Mouse (Mus musculus) mouse trophoblast stem cell (cell line): ENCODE results near the gene Crcp.

Source experiments
- in situ Hi-C, 2 experiments: fragments of 300-500 bp; cut with MseI, MboI; formaldehyde crosslinking; loops; 2 replicates in 1 of 2; 3 replicates in 1 of 2; pipeline ENCODE4 v1.15.1; 2025

Crcp gene

DNA sequence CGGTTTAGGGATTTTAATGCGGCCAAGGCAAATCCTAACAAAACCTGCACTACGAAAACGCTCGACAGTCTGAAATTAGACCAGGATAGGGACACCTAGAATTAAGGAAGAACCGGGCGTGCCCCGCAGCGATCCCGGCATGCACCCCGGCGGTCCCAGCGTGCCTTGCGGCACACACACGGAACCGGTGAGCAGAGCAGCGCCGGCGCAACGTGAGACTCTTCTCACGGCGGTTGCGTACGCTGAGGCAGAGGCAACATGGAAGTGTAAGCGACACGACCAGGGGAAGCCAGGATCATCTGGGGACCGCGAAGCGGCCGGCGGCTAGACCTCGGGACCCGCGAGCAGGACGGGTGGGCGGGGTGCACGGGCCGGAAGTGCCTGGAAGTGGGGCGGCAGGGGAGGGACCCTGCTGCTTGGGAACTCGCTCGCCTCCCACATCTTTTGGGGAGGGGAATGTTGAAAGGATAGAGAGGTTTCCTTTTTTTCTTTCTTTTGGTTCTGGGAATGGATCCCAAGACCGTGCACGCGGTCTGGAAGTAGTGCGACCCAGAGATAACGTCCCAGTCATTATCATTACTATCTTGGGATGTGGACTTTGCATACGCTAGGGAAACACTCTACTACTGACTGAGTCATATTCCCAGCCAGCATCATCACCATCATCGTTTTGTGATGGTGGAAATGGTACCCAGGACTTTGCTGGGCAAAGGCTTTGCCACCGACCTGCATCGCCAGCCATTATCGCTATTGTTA, at the start of gene Crcp, which contains the start of gene Asl:
Gene Crcp (plus strand): TSS at position 149 of the 756 bp plus-strand sequence.
Gene Asl (minus strand): TSS at position 106 of the 756 bp plus-strand sequence.
- in situ Hi-C loops = no loop called here

- in situ Hi-C loops = no loop called here
Observed at GRCm38 (mm10) chr5:129980216-129980615, 48.9 kb upstream of the Crcp start.

DNA sequence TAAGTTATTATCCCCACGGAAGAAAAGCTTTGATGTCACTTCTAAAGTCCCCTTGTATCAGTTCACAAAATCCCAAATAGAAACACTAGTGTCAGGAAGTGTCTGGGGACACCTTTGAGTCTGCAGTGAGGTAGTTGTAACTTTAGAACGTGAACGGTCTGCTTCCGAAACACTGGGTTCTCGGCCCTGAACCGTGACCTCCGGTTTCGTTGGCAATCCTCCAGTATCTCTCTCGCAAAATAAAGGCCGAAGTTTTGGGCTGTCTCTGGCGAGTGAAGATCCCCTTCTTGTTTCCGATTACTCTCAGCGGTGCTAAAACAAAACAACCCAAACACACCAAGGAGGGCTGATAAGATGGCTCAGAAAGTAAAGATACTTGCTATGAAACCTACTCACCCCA, 39.7 kb upstream of the Crcp start:
- in situ Hi-C loops = no loop called here

GRCm38 (mm10) chr5:129991898-129992297, 37.2 kb upstream of the Crcp start:
- in situ Hi-C loops = no loop called here

- in situ Hi-C loops = no loop called here
Observed at GRCm38 (mm10) chr5:129993374-129993773, 35.7 kb upstream of the Crcp start.

- in situ Hi-C loops = no loop called here
Observed at GRCm38 (mm10) chr5:129994989-129995388, 34.1 kb upstream of the Crcp start.

GRCm38 (mm10) chr5:129997700-129998099, 31.4 kb upstream of the Crcp start:
- in situ Hi-C loops = no loop called here

DNA sequence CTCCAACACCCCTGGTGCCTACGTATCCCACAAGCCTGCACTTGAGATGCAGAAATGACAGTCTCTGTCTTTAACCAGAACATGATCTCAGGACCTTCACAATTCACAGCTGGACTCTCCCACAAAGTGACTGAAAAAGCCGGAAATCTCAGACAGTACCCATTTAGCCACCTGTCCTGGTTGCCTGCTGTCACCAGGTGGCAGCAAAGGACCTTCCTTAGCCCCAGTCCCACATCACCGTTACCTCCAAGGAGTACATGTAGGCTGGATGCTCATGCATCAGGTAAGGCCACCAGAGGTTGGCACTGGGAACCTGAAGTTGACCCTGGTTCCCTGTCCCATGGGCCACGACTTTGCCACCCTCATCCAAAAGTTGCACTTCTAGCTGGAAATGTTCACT, 30.0 kb upstream of the Crcp start:
- in situ Hi-C loops = no loop called here

DNA sequence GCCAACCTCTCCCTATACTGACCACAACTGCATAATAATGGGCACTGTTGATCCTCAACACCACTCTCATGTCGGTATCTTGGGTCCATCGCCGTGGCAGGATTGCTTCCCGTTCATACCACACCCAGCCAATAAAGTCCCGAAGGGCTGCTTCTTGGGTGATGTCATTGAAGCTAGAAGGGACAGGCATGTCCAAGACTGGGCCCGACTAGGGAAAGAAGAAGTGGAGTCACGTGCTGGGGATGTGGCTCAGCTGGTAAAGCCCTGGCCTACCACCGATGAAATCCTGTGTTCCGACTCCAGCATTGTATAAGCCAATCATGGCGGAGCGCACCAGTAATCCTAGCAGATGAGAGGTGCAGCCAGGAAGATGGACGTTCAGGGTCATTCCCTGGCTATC, 28.4 kb upstream of the Crcp start:
- in situ Hi-C loops = no loop called here

GRCm38 (mm10) chr5:130001356-130001987, 27.6 kb upstream of the Crcp start:
- in situ Hi-C loops = no loop called here

DNA sequence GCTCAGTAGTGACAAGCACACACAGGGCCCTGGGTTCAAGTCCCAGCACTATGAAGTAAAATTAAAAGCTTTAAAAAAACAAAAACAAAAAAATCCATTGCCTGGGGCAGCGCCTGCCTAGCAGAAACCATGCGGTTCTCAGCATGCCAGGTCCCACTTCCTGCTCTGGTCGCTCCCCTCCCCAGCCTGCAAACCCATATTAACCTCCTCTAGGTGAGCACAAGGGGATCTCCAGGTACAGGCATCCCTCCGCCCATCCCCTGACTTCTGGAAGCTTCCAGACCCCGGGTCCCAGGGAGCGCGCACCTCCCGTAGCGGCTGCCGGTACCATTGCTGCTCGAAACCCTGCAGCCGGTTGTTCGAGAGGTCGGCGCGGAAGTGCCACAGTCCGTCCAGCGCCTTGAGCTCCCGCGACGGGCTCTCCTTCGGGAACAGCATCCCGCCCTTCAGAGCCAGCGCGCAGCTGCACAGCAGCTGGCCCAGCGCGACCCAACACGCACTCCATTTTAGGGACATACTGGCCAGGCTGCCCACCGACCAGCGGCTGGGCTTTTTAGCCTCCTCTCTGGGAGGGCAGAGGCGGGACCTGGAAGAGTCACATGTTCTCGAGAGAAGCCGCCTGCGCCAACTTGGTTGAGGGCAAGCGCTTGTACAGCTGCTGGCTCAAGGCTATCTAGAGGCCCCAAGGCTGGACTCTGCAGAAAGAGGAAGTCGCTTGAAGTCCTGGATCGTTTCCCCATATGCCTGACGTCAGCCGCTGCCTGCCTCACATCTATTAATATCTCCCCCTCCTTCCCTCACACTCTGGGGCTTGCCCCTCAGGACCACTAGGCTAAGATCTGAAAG, 26.6 kb upstream of the Crcp start, which contains the start of gene Gusb:
Gene Gusb (minus strand): TSS at position 749 of the 846 bp plus-strand sequence.
- in situ Hi-C loops = no loop called here

- in situ Hi-C loops = no loop called here
Observed at GRCm38 (mm10) chr5:130003229-130003628, 25.9 kb upstream of the Crcp start.

GRCm38 (mm10) chr5:130007344-130007743, 21.7 kb upstream of the Crcp start:
- in situ Hi-C loops = no loop called here

DNA sequence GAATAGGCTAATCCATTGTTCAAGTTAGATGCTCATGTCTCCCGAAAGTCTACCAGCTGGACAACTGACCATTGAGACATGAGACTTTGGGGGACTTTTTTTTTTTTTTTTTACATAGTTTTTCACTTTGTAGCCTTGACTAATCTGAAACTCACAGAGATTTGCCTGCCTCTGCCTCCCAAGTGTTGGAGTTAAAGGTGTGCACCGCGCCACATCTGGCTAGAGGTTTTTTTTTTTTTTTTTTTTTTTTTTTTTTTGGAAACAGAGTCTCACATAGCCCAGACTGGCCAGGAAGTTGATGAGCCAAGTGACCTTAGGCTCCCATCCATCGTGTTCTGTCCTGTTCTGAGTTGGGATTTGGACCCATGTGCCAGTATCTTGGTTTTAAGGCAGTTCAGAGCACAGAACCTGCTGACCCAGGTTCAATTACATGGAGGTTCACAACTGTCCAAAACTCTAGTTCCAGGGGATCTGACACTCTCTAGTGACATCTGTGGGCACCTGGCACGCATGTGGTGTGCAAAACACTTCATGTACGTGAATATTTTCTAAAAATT, 21.0 kb upstream of the Crcp start:
- in situ Hi-C loops = no loop called here

GRCm38 (mm10) chr5:130009784-130010183, 19.3 kb upstream of the Crcp start:
- in situ Hi-C loops = no loop called here

- in situ Hi-C loops = no loop called here
Observed at GRCm38 (mm10) chr5:130010961-130011360, 18.1 kb upstream of the Crcp start.

DNA sequence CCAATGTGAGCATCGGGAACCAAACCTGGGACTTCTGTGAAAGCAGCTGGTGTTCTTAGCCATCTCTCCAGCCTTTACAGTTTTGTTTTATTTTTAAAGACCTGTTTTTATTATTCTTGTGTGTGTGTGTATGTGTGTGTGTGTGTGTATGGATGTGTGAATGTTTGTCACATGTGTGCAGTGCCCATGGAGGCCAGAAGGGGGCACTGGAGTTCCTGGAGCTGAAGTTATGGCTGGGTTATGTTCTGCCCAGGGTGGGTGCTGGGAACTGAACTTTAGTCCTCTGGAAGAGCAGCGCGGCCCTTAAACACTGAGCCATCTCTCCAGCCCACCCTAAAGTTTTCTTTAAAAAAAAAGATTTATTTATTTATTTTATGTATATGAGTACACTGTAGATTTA, 14.0 kb upstream of the Crcp start:
- in situ Hi-C loops = no loop called here

- in situ Hi-C loops = no loop called here
Observed at GRCm38 (mm10) chr5:130019461-130019860, 9.6 kb upstream of the Crcp start.

GRCm38 (mm10) chr5:130021361-130021966, 7.6 kb upstream of the Crcp start:
- in situ Hi-C loops = no loop called here

GRCm38 (mm10) chr5:130022366-130022765, 6.7 kb upstream of the Crcp start:
- in situ Hi-C loops = no loop called here

DNA sequence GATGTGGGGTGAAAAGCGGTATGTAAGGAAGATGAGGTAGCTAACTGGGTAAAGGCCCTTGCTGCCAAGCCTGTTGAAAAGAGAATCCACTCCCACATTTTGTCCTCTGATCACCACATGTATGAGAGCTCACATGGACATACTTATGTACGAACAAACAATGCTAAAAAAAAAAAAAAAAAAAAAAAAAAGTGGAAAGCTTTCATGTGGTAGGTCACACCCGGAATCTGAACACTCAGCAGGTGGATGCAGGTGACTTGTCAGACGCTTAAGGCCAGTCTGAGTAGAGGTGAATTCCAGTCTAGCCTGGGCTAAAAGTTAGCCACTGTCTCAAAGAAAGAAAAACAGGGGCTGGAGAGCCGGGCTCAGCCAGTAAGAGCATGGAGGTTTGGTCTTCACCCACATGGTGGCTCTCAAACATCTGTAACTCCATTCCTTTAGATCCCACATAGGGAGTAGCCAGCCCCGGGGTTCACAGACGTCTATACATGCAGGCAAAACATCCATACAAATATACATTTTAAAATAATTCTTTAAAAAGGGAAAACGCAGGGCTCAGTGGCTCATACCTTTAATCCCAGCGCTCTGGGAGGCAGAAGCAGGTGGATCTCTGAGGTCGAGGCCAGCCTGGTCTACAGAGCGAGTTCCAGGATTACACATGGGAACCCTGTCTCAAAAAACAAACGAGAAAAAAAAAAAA, 5.9 kb upstream of the Crcp start:
- in situ Hi-C loops = no loop called here
